Mouse (Mus musculus) gastrocnemius, postnatal 10 days (tissue): ENCODE measurements around the gene Pgp. TPM values are rescaled to one million over a fixed set of nuclear protein-coding genes. Genes with fewer than 3 reads are reported as not detected.

Experiments used
- DNase-seq: peaks from one replicate; pipeline ENCODE4 v3.0.0; 2021; ENCODE audit warnings: mixed read lengths
- total RNA-seq, 2 experiments: library from RNA; stranded (reverse); gene quantifications; 2 replicates each; pipeline ENCODE4 v1.2.3; 2021

Pgp gene
- total RNA-seq, 2 experiments from 2014 or later, result 34.1 to 39.2 TPM

GRCm38 (mm10) chr17:24520450-24520849, 50.3 kb downstream of the Pgp start:
- no peak for DNase-seq

Other genes with a start within 250 kb of the Pgp start
- gene Tedc2, start 249.5 kb upstream of the Pgp start, total RNA-seq, result 1 to 10 TPM; 2.5 to 4.0 TPM
- 1 to 10 TPM; 5.0 to 8.2 TPM for gene Ccnf, start 218.9 kb upstream of the Pgp start, total RNA-seq
- under 1 TPM in 1 of 2 experiments, not detected in 1; 0.05 TPM for gene Abca17, start 119.3 kb upstream of the Pgp start, total RNA-seq
- 10 to 100 TPM; 10.2 to 11.4 TPM for gene Abca3, start 118.4 kb upstream of the Pgp start, total RNA-seq
- gene Rnps1, start 55.8 kb upstream of the Pgp start, total RNA-seq, result 10 to 100 TPM; 59.1 to 67.5 TPM
- 100 to 1,000 TPM; 147 to 161 TPM for gene Eci1, start 43.8 kb upstream of the Pgp start, total RNA-seq
- gene Dnase1l2, start 27.3 kb upstream of the Pgp start, total RNA-seq, result 1 to 10 TPM in 1 of 2 experiments, under 1 TPM in 1; 0.63 to 1.7 TPM
- 10 to 100 TPM; 10.8 to 17.3 TPM for gene E4f1, start 79 bp upstream of the Pgp start, total RNA-seq
- under 1 TPM; 0.65 to 0.73 TPM for gene Bricd5, start 3.5 kb downstream of the Pgp start, total RNA-seq
- gene Mlst8, start 8.7 kb downstream of the Pgp start, total RNA-seq, result 10 to 100 TPM; 10.8 to 12.1 TPM
- under 1 TPM; 0.56 to 0.68 TPM for gene Caskin1, start 18.2 kb downstream of the Pgp start, total RNA-seq
- gene Traf7, start 57.5 kb downstream of the Pgp start, total RNA-seq, result 10 to 100 TPM; 47.2 to 60.9 TPM
- gene Rab26, start 63.8 kb downstream of the Pgp start, total RNA-seq, result under 1 TPM; 0.18 to 0.47 TPM
- gene Pkd1, start 79.4 kb downstream of the Pgp start, total RNA-seq, result 10 to 100 TPM; 34.6 to 49.1 TPM
- 10 to 100 TPM; 51.7 to 61.1 TPM for gene Tsc2, start 162.2 kb downstream of the Pgp start, total RNA-seq
- 1 to 10 TPM; 4.3 TPM for gene Nthl1, start 162.3 kb downstream of the Pgp start, total RNA-seq
- gene Slc9a3r2, start 179.9 kb downstream of the Pgp start, total RNA-seq, result 10 to 100 TPM; 30.1 to 33.4 TPM
- gene Npw, start 188.1 kb downstream of the Pgp start, total RNA-seq, result not detected
- 10 to 100 TPM; 18.0 to 21.0 TPM for gene Zfp598, start 199.3 kb downstream of the Pgp start, total RNA-seq
- under 1 TPM; 0.16 to 0.52 TPM for gene Syngr3, start 219.6 kb downstream of the Pgp start, total RNA-seq
- gene Gfer, start 225.8 kb downstream of the Pgp start, total RNA-seq, result 10 to 100 TPM; 22.2 to 24.6 TPM
- 1 to 10 TPM; 1.6 to 1.9 TPM for gene Noxo1, start 225.8 kb downstream of the Pgp start, total RNA-seq
- 10 to 100 TPM; 16.7 to 19.4 TPM for gene Tbl3, start 237.3 kb downstream of the Pgp start, total RNA-seq
- not detected for gene Rnf151, start 247.7 kb downstream of the Pgp start, total RNA-seq
- 100 to 1,000 TPM; 732 to 736 TPM for gene Rps2, start 247.7 kb downstream of the Pgp start, total RNA-seq